Mouse (Mus musculus): ENCODE data around the gene Gm20388. TPM values are rescaled to one million over a fixed set of nuclear protein-coding genes. Genes with fewer than 3 reads are reported as not detected.
A peak's percentile ranks its signal among the peaks of the same experiment; 100 is the strongest.

The Gm20388 gene
- polyA plus RNA-seq, 1 experiment from 2014 or later: 12.4 TPM

DNA sequence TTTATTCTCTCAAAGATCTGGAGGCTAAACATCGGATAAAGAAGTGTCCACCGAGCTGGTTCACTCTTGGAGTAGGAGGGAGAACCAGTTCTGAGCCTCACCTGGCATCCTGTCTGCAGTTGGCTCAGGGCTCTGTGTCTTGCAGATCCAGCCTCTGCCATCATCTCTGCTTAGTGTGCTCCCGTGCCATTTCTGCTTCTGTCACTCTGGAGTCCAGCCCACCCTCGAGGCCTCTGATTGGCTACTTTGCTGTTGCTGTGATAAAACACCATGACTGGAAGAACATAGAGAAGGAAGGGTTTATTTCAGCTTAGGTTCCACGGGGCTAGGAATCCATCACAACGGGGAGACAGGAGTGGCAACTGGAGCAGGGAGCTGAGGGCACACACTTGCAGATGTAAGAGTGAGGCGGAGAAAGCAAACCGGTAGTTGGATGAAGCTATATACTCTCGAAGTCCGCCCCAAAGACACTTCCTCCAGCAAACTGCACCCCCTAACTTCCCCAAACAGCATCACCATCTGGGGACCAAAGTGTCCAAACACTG lies 1119.9 kb downstream of the Gm20388 start:
- no peaks in the 10 kb centered on the region for H3K9me3 ChIP-seq (ENCODE audit: control insufficient read depth, low read length)
- WGBS: 71% methylated on average over 10 of the region's 10 CpGs
- no peaks in the 10 kb centered on the region for H3K27me3 ChIP-seq (replicated peaks; ENCODE audit: control insufficient read depth, insufficient read depth, low read length)
- no peak overlapping the region for H3K4me2 ChIP-seq (ENCODE audit: low read length)
- no peaks in the 10 kb centered on the region for H3K4me1 ChIP-seq (ENCODE audit: control insufficient read depth, insufficient read depth, low read depth, low read length)
- no peaks in the 10 kb centered on the region for H3K36me3 ChIP-seq (ENCODE audit: control insufficient read depth, insufficient read depth, low read length)
- H3K9ac ChIP-seq (ENCODE audit: low read depth, low read length): no peak overlapping the region
- ATAC-seq: no peak
- H3K4me3 ChIP-seq (ENCODE audit: low read length): no peak overlapping the region
- H3K27ac ChIP-seq (ENCODE audit: low read depth, low read length): no peak overlapping the region

DNA sequence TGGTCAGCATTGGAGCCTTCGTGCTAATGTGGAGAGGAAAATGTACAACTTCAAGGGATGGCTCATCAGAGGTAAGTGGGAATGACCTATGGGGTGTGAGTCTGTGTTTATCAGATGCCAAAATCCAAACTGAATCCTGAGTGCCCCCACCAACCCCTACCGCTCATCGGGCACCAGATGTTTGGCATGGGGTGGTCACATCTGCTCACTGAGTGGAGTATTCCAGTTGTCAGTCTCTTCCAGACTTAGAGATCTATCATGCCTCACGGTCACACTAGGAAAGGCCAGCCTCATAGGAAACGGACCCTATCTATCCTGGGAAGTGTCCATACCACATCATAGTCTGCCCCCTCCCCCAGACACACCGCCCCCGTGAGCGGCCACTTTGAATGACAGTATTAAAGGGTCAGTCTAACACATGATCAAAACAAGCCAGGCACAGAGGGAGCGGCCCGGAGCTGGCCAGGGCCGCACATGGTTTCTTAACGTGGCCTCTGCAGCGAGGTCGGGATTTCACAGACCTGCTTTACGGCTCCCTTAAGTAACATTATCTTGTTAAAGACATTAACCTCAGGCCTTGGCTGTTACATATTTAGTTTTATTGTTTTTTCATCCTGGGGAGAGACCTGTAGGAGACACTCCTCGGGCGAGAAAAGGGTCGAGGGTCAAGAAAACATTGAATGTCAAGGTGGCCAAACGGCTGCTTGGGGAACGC lies 1122.8 kb downstream of the Gm20388 start:
- WGBS: 76% methylated on average over 20 of the region's 20 CpGs
- H3K9ac ChIP-seq (ENCODE audit: low read depth, low read length): no peak overlapping the region
- H3K4me2 ChIP-seq (ENCODE audit: low read length): no peak overlapping the region
- no peak overlapping the region for H3K27ac ChIP-seq (ENCODE audit: low read depth, low read length)
- H3K4me3 ChIP-seq (ENCODE audit: low read length): no peak overlapping the region
- ATAC-seq: no peak
- H3K36me3 ChIP-seq (ENCODE audit: control insufficient read depth, insufficient read depth, low read length): no peaks in the 10 kb centered on the region
- no peaks in the 10 kb centered on the region for H3K4me1 ChIP-seq (ENCODE audit: control insufficient read depth, insufficient read depth, low read depth, low read length)
- no peaks in the 10 kb centered on the region for H3K9me3 ChIP-seq (ENCODE audit: control insufficient read depth, low read length)
- no peaks in the 10 kb centered on the region for H3K27me3 ChIP-seq (replicated peaks; ENCODE audit: control insufficient read depth, insufficient read depth, low read length)

DNA sequence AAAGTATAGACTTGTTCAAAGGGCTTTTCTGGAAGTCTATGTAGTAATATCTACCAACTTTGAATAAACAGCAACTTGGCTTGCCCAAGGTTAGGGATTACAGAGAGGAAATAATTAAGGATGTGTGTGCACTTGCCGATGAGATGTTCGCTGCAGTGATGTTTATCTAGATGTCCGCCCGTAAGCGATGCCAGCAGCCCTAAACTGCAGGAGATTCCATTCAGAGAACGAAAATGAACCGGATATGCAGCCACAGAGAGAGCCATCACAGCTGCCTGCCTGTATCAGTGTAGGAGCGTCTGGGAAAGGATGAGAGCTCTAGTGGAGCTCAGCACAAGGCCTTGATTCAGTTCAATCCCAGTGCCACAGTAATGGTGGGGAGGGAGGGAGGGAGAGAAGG lies 1125.0 kb downstream of the Gm20388 start:
- no peaks in the 10 kb centered on the region for H3K36me3 ChIP-seq (ENCODE audit: control insufficient read depth, insufficient read depth, low read length)
- no peak overlapping the region for H3K9ac ChIP-seq (ENCODE audit: low read depth, low read length)
- no peak overlapping the region for H3K4me3 ChIP-seq (ENCODE audit: low read length)
- H3K9me3 ChIP-seq (ENCODE audit: control insufficient read depth, low read length): no peaks in the 10 kb centered on the region
- no peak overlapping the region for H3K4me2 ChIP-seq (ENCODE audit: low read length)
- 82% methylated on average over 8 of the region's 8 CpGs for WGBS
- H3K27ac ChIP-seq (ENCODE audit: low read depth, low read length): no peak overlapping the region
- no peaks in the 10 kb centered on the region for H3K27me3 ChIP-seq (replicated peaks; ENCODE audit: control insufficient read depth, insufficient read depth, low read length)
- H3K4me1 ChIP-seq (ENCODE audit: control insufficient read depth, insufficient read depth, low read depth, low read length): no peaks in the 10 kb centered on the region
- no peak for ATAC-seq

DNA sequence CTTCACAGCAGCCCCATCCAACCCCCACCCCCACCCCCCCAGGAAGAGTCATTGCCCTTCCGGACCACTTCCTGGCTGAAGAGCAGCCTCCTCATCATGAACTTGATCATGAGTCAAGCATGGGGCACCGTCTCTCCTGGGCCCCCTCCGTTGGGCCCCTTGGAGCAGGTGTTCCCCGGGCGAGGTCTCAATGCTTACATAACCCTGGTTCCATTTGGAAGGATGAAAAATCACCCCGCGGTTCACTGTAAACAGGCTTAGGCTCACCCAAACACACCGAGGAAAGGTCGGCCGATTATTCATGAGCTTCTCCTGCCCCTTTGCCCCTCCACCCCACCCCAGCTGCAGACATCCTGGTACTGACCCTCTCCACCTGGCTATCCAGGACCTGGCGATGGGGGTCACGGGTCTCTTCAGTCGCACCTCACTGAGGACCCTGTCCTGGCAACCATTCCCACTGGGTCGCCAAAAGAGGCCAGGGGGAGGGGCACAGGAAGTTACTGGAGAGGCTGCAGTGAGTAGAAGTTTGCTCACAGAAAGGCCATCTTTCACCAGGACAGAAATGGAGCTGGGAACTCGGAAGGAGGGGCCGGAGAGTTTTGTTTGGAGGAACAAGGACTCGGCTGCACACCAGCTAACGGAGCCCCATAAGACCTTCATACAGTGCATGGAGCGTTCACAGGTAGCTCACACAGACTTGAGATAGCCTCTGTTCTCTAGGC lies 1133.2 kb downstream of the Gm20388 start:
- H3K9me3 ChIP-seq (ENCODE audit: control insufficient read depth, low read length): no peaks in the 10 kb centered on the region
- 0 out of 2 replicates have a peak, but pooled peaks cover 2% of the 10 kb centered on the region for H3K27me3 ChIP-seq (replicated peaks; ENCODE audit: control insufficient read depth, insufficient read depth, low read length)
- no peak for ATAC-seq
- H3K27ac ChIP-seq (ENCODE audit: low read depth, low read length): no peak overlapping the region
- H3K4me2 ChIP-seq (ENCODE audit: low read length): no peak overlapping the region
- H3K4me3 ChIP-seq (ENCODE audit: low read length): no peak overlapping the region
- H3K4me1 ChIP-seq (ENCODE audit: control insufficient read depth, insufficient read depth, low read depth, low read length): no peaks in the 10 kb centered on the region
- no peak overlapping the region for H3K9ac ChIP-seq (ENCODE audit: low read depth, low read length)
- H3K36me3 ChIP-seq (ENCODE audit: control insufficient read depth, insufficient read depth, low read length): no peaks in the 10 kb centered on the region
- 59% methylated on average over 19 of the region's 19 CpGs for WGBS

DNA sequence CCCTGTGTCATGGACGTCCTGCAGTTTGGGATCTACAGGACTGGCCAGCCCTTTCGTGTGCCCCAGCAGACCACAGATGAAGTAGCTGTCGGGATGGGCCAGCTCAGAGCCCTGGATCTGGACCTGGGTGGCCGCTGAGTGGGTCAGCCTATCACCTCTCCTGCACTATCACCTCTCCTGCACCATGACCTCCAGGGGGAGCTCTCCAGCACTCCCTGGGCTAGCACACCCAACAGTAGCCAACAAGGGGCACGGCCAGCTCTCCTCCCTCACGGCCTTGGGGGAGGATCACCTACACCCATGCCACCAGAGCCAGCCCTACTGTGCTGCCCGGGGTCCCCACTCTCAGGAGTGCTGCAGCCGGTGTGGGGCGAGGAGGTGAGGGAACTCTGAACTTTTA lies 1136.8 kb downstream of the Gm20388 start:
- no peaks in the 10 kb centered on the region for H3K9me3 ChIP-seq (ENCODE audit: control insufficient read depth, low read length)
- no peak overlapping the region for H3K4me3 ChIP-seq (ENCODE audit: low read length)
- H3K36me3 ChIP-seq (ENCODE audit: control insufficient read depth, insufficient read depth, low read length): no peaks in the 10 kb centered on the region
- no peaks in the 10 kb centered on the region for H3K4me1 ChIP-seq (ENCODE audit: control insufficient read depth, insufficient read depth, low read depth, low read length)
- H3K4me2 ChIP-seq (ENCODE audit: low read length): no peak overlapping the region
- no peak overlapping the region for H3K27ac ChIP-seq (ENCODE audit: low read depth, low read length)
- H3K27me3 ChIP-seq (replicated peaks; ENCODE audit: control insufficient read depth, insufficient read depth, low read length): 0 out of 2 replicates have a peak, but pooled peaks cover 2% of the 10 kb centered on the region
- no peak overlapping the region for H3K9ac ChIP-seq (ENCODE audit: low read depth, low read length)
- WGBS: 79% methylated on average over 9 of the region's 9 CpGs
- ATAC-seq: no peak

DNA sequence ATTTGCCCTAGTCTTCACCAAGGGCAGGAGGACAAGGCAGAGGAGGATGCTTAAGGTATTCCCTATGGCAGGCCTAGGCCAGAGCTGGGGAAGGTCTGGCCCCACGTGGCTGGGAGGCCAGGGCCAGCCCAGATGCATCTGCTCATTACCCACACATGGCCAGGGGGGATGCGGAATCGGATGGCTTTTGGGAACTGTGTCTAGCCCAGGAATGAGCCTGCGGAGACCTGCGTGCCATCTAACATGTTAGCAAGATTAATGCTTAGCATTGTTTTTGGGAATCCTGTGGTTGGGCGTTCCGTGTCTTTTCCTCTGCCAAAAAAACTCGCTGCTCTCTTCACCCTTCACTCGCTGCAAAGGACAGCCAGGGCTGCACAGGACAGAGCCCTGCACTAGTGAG lies 1147.4 kb downstream of the Gm20388 start:
- Histone ChIP-seq H3K9ac (ENCODE audit: low read depth, low read length) (no peak overlapping the region), H3K27ac (ENCODE audit: low read depth, low read length) (no peak overlapping the region), H3K9me3 (ENCODE audit: control insufficient read depth, low read length) (peaks cover 6% of the 10 kb centered on the region; the same call in 1 of the 2 replicates), H3K36me3 (ENCODE audit: control insufficient read depth, insufficient read depth, low read length) (no peaks in the 10 kb centered on the region), H3K27me3 (replicated peaks; ENCODE audit: control insufficient read depth, insufficient read depth, low read length) (no peaks in the 10 kb centered on the region), H3K4me1 (ENCODE audit: control insufficient read depth, insufficient read depth, low read depth, low read length) (peaks cover 4% of the 10 kb centered on the region; the same call in 1 of the 2 replicates), H3K4me2 (ENCODE audit: low read length) (no peak overlapping the region), H3K4me3 (ENCODE audit: low read length) (no peak overlapping the region)
- ATAC-seq: no peak
- 58% methylated on average over 9 of the region's 9 CpGs for WGBS

DNA sequence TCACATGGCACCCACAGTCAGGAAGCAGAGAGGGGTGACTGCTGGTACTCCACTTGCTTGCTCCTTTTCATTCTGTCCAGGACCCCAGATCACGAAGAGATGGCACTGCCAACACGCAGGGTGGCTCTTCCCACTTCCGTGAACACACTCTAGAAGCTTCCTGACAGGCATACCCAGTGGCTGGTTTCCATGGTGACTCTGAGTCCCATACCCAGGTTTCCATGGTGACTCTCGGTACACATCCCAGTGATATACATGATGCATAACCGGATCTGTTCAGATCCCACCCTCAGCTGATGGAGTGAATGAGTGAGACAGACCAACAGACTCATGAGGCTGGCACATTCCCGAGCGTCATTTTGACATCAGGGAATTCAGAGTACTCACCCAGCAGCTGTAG lies 1148.5 kb downstream of the Gm20388 start:
- Histone ChIP-seq H3K36me3 (ENCODE audit: control insufficient read depth, insufficient read depth, low read length) (no peaks in the 10 kb centered on the region), H3K9me3 (ENCODE audit: control insufficient read depth, low read length) (peaks cover 6% of the 10 kb centered on the region; the same call in 1 of the 2 replicates), H3K9ac (ENCODE audit: low read depth, low read length) (no peak overlapping the region), H3K4me3 (ENCODE audit: low read length) (no peak overlapping the region), H3K4me2 (ENCODE audit: low read length) (no peak overlapping the region), H3K4me1 (ENCODE audit: control insufficient read depth, insufficient read depth, low read depth, low read length) (peaks cover 4% of the 10 kb centered on the region; the same call in 1 of the 2 replicates), H3K27ac (ENCODE audit: low read depth, low read length) (no peak overlapping the region), H3K27me3 (replicated peaks; ENCODE audit: control insufficient read depth, insufficient read depth, low read length) (no peaks in the 10 kb centered on the region)
- 38% methylated on average over 7 of the region's 7 CpGs for WGBS
- ATAC-seq: peak; percentile 80

DNA sequence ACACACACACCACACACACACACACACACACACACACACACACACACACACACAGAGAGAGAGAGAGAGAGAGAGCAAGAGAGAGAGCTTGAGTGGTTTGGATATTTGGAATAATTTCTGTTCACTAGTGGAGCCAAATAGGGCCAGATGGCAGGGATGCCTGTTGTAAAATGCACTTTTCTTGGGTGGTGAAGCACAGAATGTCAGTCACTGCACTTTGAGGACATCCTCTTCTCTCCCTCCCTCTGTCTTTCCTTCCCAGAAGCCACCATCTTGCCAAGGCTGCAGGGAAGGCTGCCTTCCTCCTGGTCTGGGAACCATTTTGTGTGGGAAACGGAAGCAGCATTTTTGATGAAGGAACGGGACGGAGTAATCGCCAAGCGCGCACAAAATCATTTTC lies 1151.9 kb downstream of the Gm20388 start:
- Histone ChIP-seq H3K4me3 (ENCODE audit: low read length) (no peak overlapping the region), H3K4me1 (ENCODE audit: control insufficient read depth, insufficient read depth, low read depth, low read length) (peaks cover 4% of the 10 kb centered on the region; the same call in 1 of the 2 replicates), H3K9me3 (ENCODE audit: control insufficient read depth, low read length) (peaks cover 6% of the 10 kb centered on the region; the same call in 1 of the 2 replicates), H3K36me3 (ENCODE audit: control insufficient read depth, insufficient read depth, low read length) (no peaks in the 10 kb centered on the region), H3K27ac (ENCODE audit: low read depth, low read length) (peak overlapping the region; percentile 36), H3K4me2 (ENCODE audit: low read length) (no peak overlapping the region), H3K9ac (ENCODE audit: low read depth, low read length) (no peak overlapping the region), H3K27me3 (replicated peaks; ENCODE audit: control insufficient read depth, insufficient read depth, low read length) (no peaks in the 10 kb centered on the region)
- 60% methylated on average over 6 of the region's 6 CpGs for WGBS
- no peak for ATAC-seq

DNA sequence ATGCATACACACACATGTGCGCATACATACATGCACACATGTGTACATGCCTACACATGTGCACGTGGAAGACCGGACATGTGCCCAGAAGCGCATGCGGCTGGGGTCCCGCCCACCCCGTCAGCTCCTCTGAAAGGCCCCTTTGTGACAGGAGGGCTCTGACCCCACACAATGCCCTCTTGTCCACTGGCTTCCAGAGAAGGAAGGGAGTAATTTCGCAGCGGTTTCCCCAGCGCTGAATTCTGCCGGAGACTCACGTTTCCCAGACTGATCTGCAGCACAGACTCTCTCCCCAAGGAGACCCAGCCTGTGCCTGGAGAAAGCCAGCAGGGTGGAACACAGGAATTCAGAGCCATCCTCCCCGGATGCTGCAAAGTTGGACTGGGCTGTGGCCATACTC lies 1153.0 kb downstream of the Gm20388 start:
- Histone ChIP-seq H3K4me3 (ENCODE audit: low read length) (no peak overlapping the region), H3K36me3 (ENCODE audit: control insufficient read depth, insufficient read depth, low read length) (no peaks in the 10 kb centered on the region), H3K4me1 (ENCODE audit: control insufficient read depth, insufficient read depth, low read depth, low read length) (peaks cover 4% of the 10 kb centered on the region; the same call in 1 of the 2 replicates), H3K27ac (ENCODE audit: low read depth, low read length) (no peak overlapping the region), H3K9me3 (ENCODE audit: control insufficient read depth, low read length) (peaks cover 6% of the 10 kb centered on the region; the same call in 1 of the 2 replicates), H3K4me2 (ENCODE audit: low read length) (no peak overlapping the region), H3K9ac (ENCODE audit: low read depth, low read length) (no peak overlapping the region), H3K27me3 (replicated peaks; ENCODE audit: control insufficient read depth, insufficient read depth, low read length) (0 out of 2 replicates have a peak, but pooled peaks cover 1% of the 10 kb centered on the region)
- WGBS: 30% methylated on average over 13 of the region's 13 CpGs
- no peak for ATAC-seq
